Mouse (Mus musculus): ENCODE results near the gene Lipc.

GRCm38 (mm10) chr9:70982991-70983480 lies 31.0 kb upstream of the Lipc start:
- no peak for TF ChIP-seq POLR2A (IDR thresholded peaks at IDR 0.05; ENCODE audit: insufficient read length, low read depth)
- TF ChIP-seq MAX (IDR thresholded peaks at IDR 0.05; ENCODE audit: low read depth), result no peak
- no peak for TF ChIP-seq MYOD1 (IDR thresholded peaks at IDR 0.05; ENCODE audit: control insufficient read depth in 1 of 3, insufficient read length in 2 of 3, low read depth in 2 of 3)
- TF ChIP-seq TCF12 (IDR thresholded peaks at IDR 0.05; ENCODE audit: insufficient read depth, poor library complexity, severe bottlenecking), result no peak

All from myocyte (in vitro differentiated cells).